Mouse (Mus musculus) adrenal gland, postnatal 0 days (tissue): ENCODE results near the gene Gadd45gip1. TPM values are rescaled to one million over a fixed set of nuclear protein-coding genes. Genes with fewer than 3 reads are reported as not detected.

Experiments used
- microRNA-seq: library from miRNA; unstranded; fragments of <30 nt; microRNA quantifications from one replicate; pipeline ENCODE4, GENCODE M21; 2016; ENCODE audit warnings: borderline replicate concordance; ENCODE audit not compliant: insufficient number of aligned reads
- polyA plus RNA-seq: library from polyadenylated mRNA; unstranded; fragments of >200 nt; fragmentation: Nextera tagmentation; extraction: Ambion mirVana; gene quantifications from 2 replicates; pipeline ENCODE4 v1.2.1, GENCODE M21; 2015

Gadd45gip1 gene
- polyA plus RNA-seq: 74.9 and 88.3 TPM in 2 replicates

DNA sequence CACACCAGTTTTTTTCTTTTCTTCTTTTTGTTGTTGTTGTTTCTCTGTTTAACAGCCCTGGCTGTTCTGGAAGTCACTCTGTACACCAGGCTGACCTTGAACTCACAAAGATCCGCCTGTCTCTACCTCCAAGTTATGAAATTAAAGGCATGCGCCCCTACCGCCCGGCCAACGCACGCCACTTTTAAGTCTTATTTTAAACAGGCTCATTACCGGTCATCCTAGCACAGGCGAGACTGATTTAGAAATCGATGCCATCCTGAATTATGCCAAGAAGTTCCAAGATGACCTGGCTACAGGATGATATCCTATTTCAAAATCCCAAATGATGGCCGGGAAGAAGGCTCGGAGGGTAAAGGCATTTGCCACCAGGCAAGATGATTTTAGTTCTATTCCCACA lies at the start of gene Gadd45gip1:
Gene Gadd45gip1, plus strand, starts transcription at position 33 of the 400 bp plus-strand sequence.

DNA sequence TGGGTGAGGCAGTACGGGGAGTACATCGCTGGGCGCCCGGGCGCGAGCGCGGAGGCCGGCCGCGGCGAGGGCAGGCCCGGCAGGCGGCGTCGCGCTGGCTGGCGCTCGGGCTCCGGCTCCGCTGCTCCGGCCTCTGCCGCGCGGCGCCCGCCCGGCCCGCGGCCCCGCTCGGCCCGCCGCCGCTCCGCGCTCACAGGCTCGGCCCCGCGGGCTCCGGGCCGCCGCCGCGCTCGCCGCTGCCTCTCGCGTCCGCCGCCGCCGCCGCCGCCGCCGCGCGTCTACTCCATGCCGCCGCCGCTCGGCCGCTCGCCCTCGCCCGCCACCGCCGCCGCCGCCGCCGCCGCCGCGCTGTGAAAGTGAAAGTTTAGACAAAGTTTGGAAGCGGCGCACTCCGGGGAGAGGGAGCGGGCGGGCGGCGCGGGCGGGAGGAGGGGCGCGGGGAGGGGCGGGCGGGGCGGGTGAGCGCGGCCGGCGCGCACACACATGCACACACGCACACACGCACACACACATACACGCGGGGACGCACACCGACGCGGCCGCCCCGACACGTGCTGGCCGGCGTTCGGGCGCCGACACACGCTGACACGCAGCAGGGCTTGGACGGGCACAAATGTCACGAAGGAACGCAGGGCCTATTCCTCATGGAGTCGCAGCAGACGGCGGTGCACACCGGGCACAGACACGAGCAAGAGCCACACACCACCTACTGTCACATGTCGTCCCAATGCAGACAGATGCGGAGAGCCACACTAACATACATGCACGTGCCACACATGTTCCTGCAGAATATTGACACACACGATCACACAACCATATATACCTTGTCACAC lies 31.1 kb upstream of the Gadd45gip1 start, which contains the start of gene Nfix:
Gene Nfix, minus strand, starts transcription at position 346 of the 833 bp plus-strand sequence.

DNA sequence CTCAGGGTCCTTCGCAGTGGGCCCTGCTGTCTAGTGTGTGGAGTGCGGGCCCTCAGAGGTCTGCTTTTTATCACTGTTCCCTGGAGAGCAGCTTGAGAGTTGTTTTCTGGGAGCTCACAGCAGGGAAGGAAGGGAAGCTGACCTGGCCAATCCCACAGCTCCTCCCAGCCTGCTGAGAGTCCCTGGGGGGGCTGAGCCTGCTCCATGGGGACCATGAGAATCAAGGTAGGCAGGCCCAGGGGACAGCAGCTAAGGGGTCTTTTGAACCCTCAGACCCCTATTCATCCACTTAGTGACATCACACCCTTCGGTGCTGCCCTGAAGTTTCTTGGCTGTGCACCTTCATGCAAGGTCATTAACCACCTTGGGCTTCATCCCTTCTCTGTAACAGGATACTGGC lies 8.6 kb upstream of the Gadd45gip1 start, which contains the start of gene Dand5:
Gene Dand5, minus strand, starts transcription at position 101 of the 400 bp plus-strand sequence.

DNA sequence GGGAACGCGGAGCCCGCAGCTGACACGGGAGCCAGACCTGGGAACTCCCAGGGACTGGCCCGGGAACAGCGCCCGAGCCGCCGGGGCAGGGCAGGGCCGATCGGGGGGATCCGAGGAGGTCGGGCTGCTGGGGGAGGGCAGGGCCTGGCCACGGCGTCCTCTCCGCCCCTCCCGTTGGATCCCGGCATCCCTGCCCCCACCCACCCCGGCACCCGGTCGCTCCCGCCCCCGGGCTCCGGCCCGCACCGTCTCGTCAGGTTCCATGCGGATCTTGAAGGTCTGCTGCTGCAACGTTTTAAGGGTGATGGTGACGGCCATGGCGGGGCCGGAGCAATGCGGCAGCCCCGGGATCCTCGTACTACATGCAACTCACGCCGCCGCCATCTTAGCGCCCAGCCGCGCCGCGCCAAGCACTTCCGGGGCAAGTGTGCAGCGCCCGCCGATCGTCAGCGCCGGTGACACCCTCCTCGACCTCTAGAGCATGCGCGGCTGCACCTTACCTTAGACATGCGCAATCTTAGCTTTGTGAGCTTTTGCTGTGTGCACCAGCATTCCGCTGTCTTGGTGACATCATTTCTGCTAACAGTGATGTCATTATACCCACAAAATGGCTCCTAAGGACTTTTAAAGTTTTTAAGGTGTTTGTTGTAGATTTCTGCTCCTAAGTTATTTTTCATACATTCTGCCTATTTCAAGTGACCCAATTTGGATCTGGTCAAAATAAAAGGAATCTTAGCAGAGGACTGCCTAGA lies 9.1 kb downstream of the Gadd45gip1 start, which contains the start of gene Rad23a:
Gene Rad23a, minus strand, starts transcription at position 418 of the 752 bp plus-strand sequence.

DNA sequence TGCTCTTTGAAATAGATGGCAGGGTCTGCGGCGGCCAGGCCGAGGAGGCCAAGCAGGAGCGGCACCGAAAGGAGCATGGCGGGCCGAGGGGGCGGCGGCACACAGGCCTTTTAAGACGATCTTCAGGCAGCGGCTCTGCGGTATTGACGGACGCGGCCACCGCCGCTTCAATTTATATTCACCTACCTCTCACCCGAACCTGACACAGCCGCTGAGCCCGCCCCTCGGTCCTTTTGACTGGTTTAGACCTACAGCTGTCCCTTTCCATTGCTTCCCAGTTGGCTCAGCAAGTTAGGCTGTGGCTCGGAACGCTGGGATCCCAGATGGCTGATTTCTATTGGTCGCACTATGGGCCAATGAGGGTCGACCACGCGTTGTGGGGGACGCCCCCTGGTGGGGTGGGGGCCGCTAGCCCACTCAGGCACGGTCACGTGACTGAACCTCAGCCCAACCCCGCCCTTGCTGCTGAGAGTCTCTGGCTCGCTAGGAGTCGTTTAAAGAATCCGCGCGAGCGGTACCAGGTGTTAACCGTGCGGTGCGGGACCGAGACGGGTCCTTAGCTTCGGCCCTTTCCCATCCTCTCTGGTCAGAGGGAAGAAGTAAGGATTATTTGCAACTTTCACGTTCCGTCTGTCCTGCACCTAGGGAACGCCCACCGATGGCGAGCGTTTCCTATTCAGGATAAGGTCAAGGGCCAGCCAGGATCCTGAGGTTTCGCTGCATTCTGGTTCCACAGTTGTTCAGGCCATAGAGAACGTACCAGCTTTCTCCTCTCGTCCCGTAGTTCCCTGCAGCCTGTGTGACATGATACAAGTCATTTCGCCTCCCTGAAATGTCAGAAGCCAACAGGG lies 15.6 kb downstream of the Gadd45gip1 start, which contains the start of gene Calr:
Gene Calr, minus strand, starts transcription at position 213 of the 851 bp plus-strand sequence.

DNA sequence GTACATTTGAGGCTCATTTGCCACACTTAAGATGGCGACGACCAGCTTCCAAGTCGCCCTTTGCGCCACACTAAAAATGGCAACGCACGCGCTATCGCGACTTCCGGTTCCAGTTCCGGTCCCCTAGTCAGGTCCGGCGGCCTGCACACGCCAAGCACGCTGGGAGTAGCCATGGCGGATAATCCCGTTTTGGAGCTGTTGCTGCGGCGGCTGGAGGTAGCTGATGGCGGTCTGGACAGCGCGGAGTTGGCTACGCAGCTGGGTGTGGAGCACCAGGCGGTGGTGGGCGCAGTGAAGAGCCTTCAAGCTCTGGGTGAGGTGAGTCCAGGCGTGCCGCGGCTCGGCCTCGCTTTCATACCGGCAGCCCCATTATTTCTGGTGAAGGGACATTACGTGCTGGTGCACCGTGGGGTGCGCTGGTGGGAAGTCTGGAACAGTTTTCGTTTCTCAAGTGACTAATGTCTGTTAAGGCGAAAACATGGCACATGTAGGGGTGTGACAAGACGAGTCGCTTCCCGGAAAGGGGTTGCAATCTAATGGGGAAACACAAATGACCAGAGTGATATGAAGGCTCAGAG lies 25.6 kb downstream of the Gadd45gip1 start, which contains the start of gene Farsa:
Gene Farsa, plus strand, starts transcription at position 126 of the 578 bp plus-strand sequence.

DNA sequence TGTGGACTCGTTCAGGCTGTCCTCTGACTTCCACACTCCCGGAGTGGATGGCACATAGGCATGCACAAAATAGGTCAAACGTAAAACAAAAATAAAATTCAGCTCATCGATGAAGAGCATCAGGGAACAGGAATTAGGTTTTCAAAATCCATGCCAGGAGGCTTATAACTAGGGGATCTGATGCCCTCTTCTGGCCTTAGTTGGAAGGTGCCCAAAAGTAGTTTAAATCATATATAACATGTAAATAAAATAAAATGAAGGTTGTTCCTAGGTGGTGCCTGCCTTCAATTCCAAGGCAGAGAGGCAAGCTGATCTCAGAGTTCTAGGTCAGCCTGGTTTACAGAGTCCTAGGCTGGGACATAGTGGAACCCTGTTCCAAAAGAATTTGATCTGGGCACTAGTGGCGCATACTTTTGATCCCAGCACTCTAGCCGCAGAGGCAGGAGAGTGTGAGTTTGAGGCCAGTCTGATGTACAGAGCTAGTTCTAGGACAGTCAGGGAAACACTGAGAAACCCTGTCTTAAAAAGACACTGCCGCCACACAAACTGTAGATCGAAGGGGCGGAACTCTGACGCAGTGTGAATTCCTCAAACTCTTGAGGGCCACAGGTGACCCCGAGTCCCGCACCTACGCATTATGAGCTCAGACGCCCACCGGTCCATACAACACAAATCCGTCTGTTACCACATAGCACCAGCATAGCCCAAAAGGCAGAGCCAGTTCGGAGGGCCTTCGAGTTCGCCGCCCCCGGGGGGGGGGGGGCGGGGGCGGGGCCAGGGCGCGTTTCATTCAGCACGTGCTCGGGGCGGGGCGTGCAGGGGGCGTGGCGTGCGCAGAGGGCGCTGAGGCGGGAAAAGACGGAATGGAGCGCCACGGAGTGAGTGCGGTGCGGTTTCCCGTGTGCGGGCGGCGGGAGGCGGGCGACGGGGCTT lies 40.3 kb downstream of the Gadd45gip1 start, which contains the start of gene Syce2:
Gene Syce2, plus strand, starts transcription at position 736 of the 933 bp plus-strand sequence.

Small RNA genes lying within 50 kb of the gene (microRNA-seq; reads per million reads assigned to microRNA genes)
- 2.8 reads per million for gene Mir7069

Other genes starting within 250 kb of the Gadd45gip1 start
- gene Ier2, start 168.7 kb upstream of the Gadd45gip1 start, polyA plus RNA-seq: 56.1 and 58.9 TPM in 2 replicates
- gene Trmt1, start 145.2 kb upstream of the Gadd45gip1 start, polyA plus RNA-seq: 45.7 and 56.8 TPM in 2 replicates
- 6.6 and 9.1 TPM in 2 replicates for gene Nacc1, start 143.7 kb upstream of the Gadd45gip1 start, polyA plus RNA-seq
- gene Lyl1, start 130.1 kb upstream of the Gadd45gip1 start, polyA plus RNA-seq: 5.0 and 7.0 TPM in 2 replicates
- gene G430095P16Rik, start 108.5 kb upstream of the Gadd45gip1 start, polyA plus RNA-seq: 1.7 and 3.0 TPM in 2 replicates
- 22.8 and 26.3 TPM in 2 replicates for gene Nfix, start 31.2 kb upstream of the Gadd45gip1 start, polyA plus RNA-seq
- gene Dand5, start 8.7 kb upstream of the Gadd45gip1 start, polyA plus RNA-seq: 6.6 and 9.9 TPM in 2 replicates
- 80.9 and 112 TPM in 2 replicates for gene Rad23a, start 9.1 kb downstream of the Gadd45gip1 start, polyA plus RNA-seq
- 326 and 438 TPM in 2 replicates for gene Calr, start 15.4 kb downstream of the Gadd45gip1 start, polyA plus RNA-seq
- 34.4 and 47.4 TPM in 2 replicates for gene Farsa, start 25.5 kb downstream of the Gadd45gip1 start, polyA plus RNA-seq
- 52.9 and 54.5 TPM in 2 replicates for gene Syce2, start 40.6 kb downstream of the Gadd45gip1 start, polyA plus RNA-seq
- 29.7 and 48.4 TPM in 2 replicates for gene Gcdh, start 62.4 kb downstream of the Gadd45gip1 start, polyA plus RNA-seq
- 9.0 and 20.1 TPM in 2 replicates for gene Klf1, start 70.4 kb downstream of the Gadd45gip1 start, polyA plus RNA-seq
- gene Dnase2a, start 77.0 kb downstream of the Gadd45gip1 start, polyA plus RNA-seq: 10.5 and 16.2 TPM in 2 replicates
- 3.6 and 11.0 TPM in 2 replicates for gene Mast1, start 105.8 kb downstream of the Gadd45gip1 start, polyA plus RNA-seq
- gene Rtbdn, start 115.5 kb downstream of the Gadd45gip1 start, polyA plus RNA-seq: 0.12 and 0.61 TPM in 2 replicates
- gene Gm49661, start 137.9 kb downstream of the Gadd45gip1 start, polyA plus RNA-seq: 0.81 TPM in 1 of 2 replicates, not detected in the other
- 788 and 1,010 TPM in 2 replicates for gene Prdx2, start 138.1 kb downstream of the Gadd45gip1 start, polyA plus RNA-seq
- 136 and 227 TPM in 2 replicates for gene Rnaseh2a, start 138.2 kb downstream of the Gadd45gip1 start, polyA plus RNA-seq
- 25.6 and 40.6 TPM in 2 replicates for gene Junb, start 147.2 kb downstream of the Gadd45gip1 start, polyA plus RNA-seq
- gene Hook2, start 159.1 kb downstream of the Gadd45gip1 start, polyA plus RNA-seq: 8.6 and 12.6 TPM in 2 replicates
- not detected in 2 replicates for gene Best2, start 183.0 kb downstream of the Gadd45gip1 start, polyA plus RNA-seq
- 101 and 111 TPM in 2 replicates for gene Asna1, start 193.8 kb downstream of the Gadd45gip1 start, polyA plus RNA-seq
- gene Trir, start 195.3 kb downstream of the Gadd45gip1 start, polyA plus RNA-seq: 114 and 124 TPM in 2 replicates
- gene Tnpo2, start 205.4 kb downstream of the Gadd45gip1 start, polyA plus RNA-seq: 15.4 and 16.3 TPM in 2 replicates
- gene Fbxw9, start 228.5 kb downstream of the Gadd45gip1 start, polyA plus RNA-seq: 33.5 and 34.5 TPM in 2 replicates
- not detected in 2 replicates for gene Gm5741, start 236.5 kb downstream of the Gadd45gip1 start, polyA plus RNA-seq
- gene Dhps, start 240.2 kb downstream of the Gadd45gip1 start, polyA plus RNA-seq: 54.9 and 58.6 TPM in 2 replicates
- 109 and 143 TPM in 2 replicates for gene Wdr83os, start 249.2 kb downstream of the Gadd45gip1 start, polyA plus RNA-seq
- 23.8 and 33.0 TPM in 2 replicates for gene Wdr83, start 249.8 kb downstream of the Gadd45gip1 start, polyA plus RNA-seq